Mouse (Mus musculus) bone marrow, adult 2 months (tissue): ENCODE results near the gene Cd52.

ENCODE experiments used
- CTCF ChIP-seq: fragments of 200-500 bp; IDR thresholded peaks from 2 replicates; pipeline ENCODE4 v1.5.1; 2011; ENCODE audit warnings: low read length, control low read depth; ENCODE audit not compliant: control insufficient read depth, insufficient read depth
- POLR2A ChIP-seq: fragments of 200-500 bp; IDR thresholded peaks from 2 replicates; pipeline ENCODE4 v1.6.1; 2011; ENCODE audit warnings: low read depth, mild to moderate bottlenecking, control low read depth, low read length, borderline replicate concordance; ENCODE audit not compliant: control insufficient read depth

DNA sequence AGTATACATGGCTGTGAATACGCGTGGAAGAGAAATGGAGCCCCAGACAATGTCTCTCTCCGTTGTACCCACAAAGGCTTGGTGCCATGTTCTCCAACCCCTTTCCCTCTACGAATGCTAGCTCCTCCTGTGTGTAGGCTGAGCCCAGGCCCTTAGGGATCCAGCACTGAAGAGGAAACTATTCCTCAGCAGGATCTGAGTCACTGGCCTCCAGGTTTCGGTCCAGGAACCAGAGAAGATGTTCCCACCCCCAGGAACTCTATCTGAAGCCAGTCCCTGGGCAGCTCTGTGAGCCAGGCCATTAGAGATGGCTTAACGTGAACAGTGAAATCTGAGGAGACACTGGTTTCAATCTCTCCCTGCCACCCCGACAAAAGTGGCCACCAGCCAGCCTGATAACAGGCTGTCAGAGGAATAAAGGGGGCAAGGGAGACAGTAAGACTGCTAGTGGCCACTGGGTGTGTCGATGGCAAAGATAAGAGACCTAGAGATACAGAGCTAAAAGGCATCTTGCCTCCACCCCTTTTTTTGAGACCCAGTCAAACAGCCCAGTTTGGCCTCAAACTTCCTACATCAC, 37.7 kb upstream of the Cd52 start:
- no peak for TF ChIP-seq CTCF
- TF ChIP-seq POLR2A, result no peak
